Mouse (Mus musculus): Measurements from ENCODE around the gene Acot8.
A peak's percentile ranks its signal among the peaks of the same experiment; 100 is the strongest.

Gene Acot8

DNA sequence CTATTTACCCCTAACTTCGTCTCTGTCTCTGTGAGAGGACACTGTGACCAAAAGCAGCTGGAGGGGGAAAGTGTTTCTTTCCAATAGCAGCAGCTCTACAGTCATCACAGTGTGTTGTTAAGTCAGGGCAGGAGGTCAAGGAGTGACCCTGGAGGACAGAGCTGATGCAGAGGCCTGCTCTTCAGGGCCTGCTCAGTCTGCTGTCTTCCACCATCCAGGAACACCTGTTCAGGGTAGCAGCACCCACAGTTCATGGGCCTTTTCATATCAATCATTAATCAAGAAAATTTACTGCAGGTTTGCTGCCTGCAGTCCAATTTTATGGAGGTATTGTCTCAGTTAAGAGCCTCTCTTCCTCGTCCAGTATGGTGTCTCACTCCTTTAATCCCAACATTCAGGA is 8.9 kb upstream of the Acot8 start:
- DNase-seq (ENCODE audit: low spot score): no peak

DNA sequence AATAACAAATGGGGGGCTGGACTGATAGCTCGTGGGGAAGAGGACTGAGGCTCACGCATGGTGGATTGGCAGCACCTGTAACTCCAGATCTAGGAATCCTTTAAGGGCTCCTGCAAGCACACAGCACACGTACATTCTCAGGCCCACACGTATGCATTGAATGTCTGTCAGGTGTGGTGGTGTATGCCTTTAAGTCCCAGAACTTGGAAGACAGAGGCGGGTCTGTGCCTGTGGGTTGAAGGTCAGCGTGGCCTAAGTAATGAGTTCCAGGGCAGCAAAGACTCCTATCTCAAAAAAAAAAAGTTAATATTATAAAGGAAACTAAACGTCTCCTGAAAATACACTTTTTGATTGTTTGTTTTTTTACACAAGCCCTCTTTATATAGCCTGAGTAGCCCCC is 1.9 kb upstream of the Acot8 start:
- DNase-seq (ENCODE audit: low spot score): no peak

DNA sequence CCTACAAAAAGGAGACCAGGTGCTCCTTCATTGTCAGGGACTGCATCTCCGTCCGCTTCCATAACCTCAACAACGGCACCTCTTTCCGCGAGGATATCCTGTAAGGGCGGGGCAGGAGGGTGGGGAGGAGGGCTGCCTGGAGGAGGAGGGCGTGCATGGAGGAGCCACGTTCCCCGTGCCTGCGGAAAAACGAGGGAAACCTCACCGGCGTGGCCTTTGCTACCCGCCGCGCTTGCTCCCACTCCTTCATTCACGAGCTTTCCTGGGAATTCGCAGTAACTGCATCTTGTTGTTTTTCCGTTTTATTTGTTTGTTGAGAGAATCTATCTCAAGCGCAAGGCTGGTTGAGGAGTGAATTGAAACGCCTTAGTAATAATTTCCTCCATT is 643 bp upstream of the Acot8 start:
- DNase-seq (ENCODE audit: low spot score): no peak

DNA sequence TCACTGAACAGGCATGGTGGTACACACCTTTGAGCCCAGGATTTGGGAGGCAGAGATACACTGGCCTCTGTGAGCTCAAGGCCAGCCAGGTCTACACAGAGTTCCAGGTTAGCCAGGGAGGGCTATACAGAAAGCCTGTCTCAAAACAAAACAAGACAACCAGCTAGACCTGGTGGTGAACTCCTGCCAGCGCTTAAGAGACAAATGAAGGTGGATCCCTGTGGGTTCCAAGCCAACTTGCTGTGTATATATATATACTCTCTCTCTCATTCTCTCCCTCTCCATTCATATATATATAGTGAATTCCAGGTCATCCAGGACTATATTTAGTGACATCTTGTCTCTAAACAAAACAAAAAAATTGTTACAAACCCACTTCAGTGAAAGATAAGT is 765 bp downstream of the Acot8 start:
- DNase-seq (ENCODE audit: low spot score): peak; percentile 23

DNA sequence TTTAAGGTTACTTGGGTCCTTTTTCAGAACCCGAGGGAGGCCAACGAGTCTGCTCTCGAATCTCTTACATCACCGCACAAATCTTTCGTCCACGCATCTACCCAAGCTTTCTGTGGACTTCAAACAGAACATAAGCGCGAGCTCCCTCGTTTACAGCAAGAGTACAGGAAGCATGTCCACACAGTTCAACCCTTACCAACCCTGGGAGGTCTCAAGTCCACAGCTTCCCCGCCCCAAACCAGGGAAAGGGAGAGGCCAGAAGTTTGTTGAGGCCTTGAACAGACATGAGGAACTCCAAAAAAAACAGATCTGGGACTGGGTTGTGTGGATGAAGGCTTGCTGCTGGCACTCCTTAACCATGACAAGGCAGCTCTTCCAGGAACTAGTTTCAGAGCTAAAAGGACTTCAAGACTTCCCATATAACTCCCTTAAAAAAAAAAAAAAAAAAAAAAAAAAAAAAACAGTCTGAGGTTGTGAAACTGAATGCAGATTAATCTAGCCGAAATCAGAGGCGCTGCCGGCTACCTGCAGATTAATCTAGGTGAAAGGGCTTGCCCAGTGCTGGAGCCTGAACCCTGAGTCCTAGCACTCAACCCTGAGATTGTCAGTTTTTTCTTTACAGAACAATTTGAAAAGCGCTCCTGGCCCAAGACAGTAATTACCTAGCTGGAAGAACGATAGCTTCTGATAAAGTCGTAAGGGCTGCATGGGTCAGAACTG is 1.3 kb downstream of the Acot8 start:
- no peak for DNase-seq (ENCODE audit: low spot score)

DNA sequence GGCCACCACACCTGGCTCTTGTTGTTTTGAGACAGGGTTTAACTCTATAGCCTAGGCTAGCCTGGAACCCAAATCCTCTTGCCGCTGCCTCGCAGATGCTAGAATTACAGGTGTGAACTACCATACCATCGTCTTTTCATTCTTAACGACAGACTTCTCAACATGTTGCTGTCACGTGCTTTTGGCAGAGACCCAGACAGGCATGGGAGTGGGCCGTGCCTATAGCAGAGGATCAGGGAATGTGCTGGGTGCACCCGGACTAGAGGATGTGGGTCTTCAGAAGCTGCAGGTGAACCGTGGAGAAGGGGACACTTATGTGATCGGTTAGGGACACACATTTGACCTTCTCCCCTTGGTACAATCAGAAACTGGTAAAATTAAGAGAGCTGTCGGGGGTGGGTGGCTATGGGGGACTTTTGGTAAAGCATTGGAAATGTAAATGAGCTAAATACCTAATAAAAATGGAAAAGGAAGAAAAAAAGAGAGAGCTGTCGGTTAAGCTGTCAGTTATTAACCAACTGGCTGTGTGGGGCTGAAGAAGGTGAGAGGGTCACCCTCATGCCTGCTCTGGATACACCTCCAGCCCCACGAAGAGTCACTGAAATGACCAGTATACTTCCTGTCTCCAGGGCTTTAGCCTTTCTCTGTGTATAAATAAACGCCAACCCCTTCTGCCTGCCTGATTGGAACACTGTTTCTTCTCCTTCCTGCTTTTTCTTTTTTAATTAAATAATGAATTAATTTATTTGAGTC is 4.3 kb downstream of the Acot8 start:
- no peak for DNase-seq (ENCODE audit: low spot score)

DNA sequence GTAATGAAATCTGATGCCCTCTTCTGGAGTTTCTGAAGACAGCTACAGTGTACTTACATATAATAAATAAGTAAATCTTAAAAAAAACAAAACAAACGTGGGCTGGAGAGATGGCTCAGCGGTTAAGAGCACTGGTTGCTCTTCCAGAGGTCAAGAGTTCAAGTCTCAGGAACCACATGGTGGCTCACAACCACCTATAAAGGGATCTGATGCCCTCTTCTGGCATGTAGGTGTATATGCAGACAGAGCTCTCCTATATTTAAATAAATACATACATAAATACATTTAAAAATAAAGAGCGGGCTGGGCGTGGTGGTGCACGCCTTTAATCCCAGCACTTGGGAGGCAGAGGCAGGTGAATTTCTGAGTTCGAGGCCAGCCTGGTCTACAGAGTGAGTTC is 6.1 kb downstream of the Acot8 start:
- DNase-seq (ENCODE audit: low spot score): peak; percentile 21

DNA sequence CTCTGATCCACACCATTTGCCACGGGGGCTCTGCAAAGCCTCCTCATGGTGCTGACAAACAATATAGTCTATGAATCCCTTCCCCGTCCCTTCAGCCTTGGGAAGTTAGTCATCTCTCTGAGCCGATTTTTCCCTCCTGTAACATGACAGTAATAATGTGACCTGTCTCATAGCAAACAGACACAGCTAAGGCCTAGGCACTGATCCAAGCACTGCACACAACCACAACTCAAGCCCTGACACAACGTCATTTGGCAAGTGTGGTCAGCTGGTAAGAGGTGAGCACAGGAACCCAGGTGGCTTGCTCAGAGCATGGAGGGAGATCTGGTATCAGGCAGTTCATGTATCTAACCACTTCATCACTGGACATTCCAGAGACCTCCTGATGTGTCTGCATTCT is 8.8 kb downstream of the Acot8 start:
- DNase-seq (ENCODE audit: low spot score): no peak

DNA sequence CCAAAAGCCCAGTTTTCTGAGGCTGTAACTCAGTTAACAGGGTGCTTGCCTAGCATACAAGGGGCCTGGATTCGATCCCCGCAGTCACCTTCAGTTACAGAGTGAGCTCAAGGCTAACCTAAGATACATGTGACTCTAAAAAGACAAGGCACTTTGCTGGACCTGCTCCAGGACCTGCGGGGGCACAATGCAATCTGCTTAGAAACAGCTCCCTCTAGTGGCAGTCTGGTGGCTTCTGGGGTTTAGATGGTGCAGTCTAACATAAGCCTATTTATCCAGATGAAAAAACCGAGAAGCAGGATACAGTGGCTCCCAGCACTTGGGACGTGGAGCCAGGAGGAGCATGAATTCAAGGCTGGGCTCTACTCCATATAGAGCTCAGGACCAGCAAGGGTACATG is 10.4 kb downstream of the Acot8 start:
- peak; percentile 83 for DNase-seq (ENCODE audit: low spot score)

DNA sequence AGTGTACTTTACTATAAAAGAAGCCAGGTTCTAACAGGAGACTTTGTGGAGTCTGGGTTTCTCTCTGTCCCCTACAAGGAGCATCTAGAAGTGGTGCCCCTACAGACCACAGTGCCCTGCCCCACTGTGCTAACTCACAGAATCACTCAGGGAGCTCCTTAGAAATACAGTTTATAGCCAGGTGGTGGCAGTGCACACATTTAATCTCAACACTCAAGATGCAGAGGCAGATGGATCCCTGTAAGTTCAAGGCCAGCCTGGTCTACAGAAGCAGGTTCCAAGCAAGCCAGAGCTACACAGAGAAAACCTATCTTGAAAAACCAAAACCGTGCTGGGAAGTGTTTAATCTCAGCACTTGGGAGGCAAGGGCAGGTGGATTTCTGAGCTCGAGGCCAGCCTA is 10.9 kb downstream of the Acot8 start:
- DNase-seq (ENCODE audit: low spot score): no peak

DNA sequence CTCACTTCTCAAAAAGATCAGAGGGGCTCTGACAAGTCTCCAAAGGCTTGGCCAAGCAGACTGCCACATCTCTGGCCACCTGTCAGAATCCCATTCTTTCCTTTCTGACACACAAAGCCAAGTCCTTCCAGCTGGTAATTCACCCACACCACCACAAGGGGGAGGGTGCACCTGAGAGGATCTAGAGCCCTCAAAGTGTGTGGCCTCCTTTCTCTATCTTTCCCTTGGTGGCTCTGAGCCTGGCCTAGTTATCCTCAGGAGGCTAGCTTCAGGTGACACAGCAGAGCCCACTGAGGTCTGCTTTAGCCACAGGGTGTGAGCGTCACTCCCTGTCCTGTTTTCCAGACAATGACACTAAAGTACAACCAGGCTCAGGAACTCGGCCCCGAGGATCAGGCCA is 11.4 kb downstream of the Acot8 start:
- peak; percentile 61 for DNase-seq (ENCODE audit: low spot score)

DNA sequence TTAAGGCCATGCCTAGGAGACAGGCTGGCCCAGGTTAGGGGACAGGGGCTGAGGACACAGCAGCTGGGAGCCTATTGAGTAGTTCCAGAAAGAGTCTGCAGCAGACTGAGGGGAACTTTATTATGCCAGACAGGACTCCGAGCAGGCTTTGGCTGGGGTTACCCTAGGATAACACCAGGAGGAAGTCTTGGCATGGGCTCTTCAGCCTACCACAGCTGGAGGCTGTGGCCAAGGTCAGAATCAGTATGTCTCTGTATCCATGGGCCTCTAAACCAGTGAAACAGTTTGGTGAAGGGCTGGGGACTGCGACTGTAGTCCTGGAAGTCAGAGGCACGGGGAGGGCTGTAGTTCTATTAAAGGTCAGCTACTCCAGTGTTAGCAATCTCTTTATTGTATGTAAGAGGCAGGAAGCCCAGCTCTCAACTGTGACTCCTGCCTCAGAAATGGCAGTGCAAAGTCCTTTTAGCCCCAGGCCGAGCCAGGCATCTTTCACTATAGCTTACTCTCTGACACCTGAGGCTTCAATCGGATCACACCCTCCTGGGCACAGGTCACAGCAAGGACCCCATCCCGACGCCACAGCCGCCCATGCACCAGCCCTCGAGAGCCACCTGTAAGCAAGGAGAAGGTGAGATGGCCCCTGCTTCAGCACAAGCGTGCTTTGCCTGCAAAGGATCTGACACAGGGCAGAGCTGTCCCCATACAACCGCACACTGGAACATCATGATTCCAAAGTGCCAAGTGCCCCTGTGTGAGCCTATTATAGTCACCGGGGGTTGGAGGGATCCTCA is 12.1 kb downstream of the Acot8 start:
- DNase-seq (ENCODE audit: low spot score): no peak

DNA sequence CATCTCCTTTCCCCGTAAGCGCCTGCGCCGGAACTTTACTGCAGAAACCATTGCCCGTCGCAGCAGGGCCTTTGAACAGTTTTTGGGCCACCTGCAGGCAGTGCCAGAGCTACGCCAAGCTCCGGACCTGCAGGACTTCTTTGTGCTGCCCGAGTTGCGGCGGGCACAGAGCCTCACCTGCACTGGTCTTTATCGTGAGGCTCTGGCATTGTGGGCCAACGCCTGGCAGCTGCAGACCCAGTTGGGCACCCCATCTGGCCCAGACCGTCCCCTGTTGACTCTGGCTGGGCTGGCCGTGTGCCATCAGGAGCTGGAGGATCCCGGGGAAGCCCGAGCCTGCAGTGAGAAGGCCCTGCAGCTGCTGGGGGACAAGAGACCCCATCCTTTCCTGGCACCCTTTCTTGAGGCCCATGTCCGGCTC is 12.8 kb downstream of the Acot8 start:
- DNase-seq (ENCODE audit: low spot score): no peak

DNA sequence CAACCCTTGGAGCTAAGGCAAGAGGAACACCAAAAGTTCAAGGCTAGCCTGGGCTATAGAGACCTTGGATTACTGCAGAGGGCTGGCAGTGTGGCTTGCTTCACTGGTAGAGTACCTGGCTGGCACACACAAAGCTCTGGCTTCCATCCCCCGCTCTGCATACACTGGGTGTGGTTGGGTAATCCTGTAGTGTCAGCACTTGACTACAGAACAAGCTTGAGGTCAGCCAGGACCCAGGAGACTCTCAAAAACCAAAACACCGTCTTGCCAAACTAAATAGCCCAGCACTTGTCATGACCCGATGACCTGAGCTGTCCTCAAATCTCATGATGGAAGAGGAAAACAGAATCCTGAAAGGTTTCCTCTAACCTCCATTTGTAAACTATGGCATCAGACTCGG is 14.2 kb downstream of the Acot8 start:
- DNase-seq (ENCODE audit: low spot score): no peak

DNA sequence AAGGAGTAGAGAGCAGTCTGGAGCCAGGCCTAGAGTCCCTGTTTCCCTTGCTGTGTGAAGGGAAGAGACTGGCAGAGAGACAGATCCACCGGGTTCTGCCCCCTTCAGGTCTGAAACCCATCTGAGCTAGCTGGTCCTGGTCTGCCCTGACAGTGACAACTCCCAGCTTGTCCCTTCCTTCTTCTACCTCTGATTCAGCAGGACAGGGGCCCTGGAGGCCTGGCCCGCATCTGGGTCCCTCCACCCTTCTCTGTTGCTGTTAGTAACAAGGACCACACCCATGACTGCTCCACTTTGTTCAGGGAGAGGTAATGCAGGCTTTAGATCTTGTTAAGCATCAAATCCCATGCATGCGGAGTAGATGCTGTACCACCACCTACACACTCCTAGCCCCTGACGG is 16.3 kb downstream of the Acot8 start:
- DNase-seq (ENCODE audit: low spot score): peak; percentile 44

DNA sequence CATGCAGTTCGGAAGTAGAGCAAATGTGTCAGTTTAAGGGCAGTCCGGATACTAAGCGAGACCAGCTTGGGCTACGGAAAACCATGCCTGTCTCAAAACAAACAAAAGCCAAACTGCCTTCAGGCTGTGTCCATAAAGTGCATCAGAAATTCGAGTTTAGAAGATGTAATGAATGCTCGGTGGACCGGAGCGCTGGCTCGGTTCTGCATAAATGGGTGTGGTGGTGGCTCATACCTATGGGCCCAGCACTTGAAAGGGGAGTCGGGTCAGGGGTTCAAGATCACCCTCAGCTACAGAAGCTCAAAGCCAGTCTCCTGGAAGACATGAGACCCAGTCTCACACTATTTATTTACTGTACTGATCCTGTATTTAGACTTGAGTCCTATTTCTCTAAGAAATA is 16.9 kb downstream of the Acot8 start:
- no peak for DNase-seq (ENCODE audit: low spot score)

DNA sequence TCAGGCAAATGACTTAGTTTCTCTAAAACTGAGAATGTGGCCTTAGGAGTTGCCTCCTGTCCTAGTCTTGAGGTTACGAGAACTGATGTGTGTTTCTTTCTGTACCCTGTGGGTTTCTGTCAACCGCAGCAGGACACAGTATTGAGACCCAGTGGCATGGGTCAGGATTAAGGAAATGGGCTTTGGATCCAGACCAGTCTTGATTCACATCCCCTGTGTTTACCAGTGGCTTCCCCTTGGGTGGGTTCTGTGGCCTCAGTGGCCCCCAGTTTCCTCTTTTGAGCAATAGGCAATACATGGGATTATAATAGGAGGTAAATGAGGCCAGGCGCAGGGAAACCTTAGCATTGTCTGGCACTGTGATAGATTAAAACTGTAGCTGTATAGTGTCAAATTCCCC is 17.6 kb downstream of the Acot8 start:
- DNase-seq (ENCODE audit: low spot score): no peak

DNA sequence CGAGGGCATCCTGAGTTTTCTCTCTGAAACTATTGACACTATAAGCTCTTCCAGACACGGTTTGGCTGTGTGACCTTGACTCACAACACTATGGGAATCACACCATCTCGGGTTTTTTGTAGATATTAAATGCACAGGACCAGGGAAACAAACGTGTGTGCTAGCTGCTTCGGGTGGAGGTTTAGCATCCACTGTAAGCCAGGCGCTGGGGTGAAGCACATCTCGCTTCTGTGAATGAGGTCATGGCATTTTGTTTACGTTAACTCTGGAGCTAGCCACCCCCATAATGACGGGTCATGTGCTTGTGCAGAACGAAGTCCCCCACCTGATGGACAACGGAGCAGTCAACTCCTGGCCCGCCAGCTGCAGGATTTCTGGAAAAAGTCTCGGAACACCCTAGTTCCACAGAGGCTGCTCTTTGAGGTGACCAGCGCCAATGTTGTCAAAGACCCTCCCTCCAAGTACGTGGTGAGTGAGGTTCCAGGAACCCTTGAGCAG is 18.2 kb downstream of the Acot8 start:
- DNase-seq (ENCODE audit: low spot score): no peak

DNA sequence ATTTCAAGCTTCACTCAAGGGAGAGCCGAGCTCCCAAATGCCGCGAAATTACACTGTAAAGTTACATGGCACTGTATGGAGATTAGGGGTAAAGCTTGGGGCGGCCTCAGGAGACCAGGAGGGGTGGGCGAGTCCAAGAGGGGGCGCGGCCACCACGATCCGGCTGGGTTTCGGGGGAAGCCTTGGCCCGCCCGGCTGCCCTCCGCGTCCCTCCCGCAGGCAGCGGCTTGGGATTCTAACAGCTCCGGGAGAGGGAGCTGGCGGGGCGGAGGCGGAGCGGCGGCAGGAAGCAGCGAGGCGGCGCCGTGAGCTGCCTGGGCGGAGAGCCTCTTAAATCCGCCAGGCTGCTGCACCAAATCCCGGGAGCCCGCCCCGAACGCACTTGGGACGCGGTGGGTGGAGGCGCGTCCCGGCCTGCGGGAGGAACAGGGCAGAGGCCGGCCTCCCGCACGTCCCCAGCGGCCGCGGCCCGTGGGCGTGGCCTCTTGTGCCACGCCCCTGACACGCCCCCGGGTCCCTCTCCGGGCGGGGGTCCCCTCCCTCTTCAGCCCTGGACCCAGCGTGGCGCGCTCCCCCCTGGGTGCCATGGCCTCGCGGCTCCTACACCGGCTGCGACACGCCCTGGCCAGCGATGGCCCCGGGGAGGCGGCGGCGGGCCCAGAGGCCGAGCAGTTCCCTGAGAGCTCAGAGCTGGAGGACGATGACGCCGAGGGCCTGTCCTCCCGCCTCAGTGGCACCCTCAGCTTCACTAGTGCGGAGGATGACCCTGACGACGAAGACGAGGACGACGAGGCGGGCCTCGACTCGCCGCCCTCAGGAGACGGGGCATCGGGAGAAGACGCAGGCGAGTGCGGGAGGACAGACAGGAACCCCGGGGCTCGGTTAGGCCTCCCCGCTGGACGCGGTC is 18.9 kb downstream of the Acot8 start, which contains the start of gene Snx21:
Snx21 (plus strand) TSS at position 343 of the 907 bp plus-strand sequence.
- peak; percentile 59 for DNase-seq (ENCODE audit: low spot score)

DNA sequence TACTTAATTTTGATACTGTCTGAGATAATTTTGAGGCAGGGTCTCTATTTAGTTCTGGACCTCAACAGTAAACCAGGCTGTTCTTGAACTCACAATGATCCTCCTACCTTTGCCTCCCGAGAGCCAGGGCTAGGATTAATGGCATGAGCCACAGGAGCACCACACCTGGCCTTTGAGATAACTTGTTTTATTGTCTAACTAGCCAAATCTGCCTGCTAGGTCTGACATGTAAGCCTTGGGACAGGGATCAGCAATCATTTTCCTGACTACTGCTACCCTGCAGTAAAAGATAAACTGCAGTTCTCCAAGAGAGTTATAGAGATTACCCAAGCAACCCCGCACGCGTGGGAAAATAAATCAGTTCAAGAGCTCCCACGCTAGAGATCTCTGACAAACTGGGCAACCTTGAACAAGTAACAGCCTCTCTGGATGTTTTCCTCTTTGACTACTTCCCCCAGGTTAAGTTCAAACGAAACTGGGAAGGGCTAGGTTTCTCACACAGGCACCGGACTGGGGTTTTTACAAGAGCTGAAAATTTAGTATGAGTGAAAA is 19.7 kb downstream of the Acot8 start:
- no peak for DNase-seq (ENCODE audit: low spot score)

DNA sequence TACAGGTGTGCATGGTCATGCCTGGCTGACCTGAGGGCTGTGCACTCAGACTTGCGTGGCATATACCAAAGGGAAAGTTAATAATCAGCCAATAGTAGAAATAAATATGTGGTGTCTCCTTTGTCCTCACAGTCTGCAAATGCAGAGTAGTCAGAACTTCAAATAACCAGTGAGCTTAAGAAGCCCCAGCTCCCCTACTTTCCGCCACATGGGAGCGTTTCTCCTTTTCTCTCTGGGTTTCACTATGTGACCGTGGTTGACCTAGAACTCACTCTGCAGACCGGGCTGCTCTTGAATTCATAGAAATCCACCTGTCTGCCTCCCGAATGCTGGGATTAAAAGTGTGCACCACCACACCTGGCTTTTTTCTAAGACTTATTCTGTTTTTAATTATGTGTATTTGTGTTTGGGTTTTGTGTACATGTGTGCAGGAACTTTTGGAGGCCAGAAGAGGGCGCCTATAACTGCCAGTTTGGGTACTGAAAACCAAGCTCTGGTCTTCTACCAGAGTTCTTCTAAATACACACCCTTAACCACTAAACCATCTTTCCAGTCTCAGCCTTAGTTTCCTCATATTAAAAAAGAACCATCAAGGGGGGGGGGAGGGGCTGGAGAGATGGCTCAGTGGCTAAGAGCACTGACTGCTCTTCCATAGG is 20.6 kb downstream of the Acot8 start:
- DNase-seq (ENCODE audit: low spot score): no peak
